Mouse (Mus musculus): ENCODE data around the gene Ccdc96. TPM values are rescaled to one million over a fixed set of nuclear protein-coding genes. Genes with fewer than 3 reads are reported as not detected.

The Ccdc96 gene
- polyA plus RNA-seq, 1 experiment = 0.07 TPM

DNA sequence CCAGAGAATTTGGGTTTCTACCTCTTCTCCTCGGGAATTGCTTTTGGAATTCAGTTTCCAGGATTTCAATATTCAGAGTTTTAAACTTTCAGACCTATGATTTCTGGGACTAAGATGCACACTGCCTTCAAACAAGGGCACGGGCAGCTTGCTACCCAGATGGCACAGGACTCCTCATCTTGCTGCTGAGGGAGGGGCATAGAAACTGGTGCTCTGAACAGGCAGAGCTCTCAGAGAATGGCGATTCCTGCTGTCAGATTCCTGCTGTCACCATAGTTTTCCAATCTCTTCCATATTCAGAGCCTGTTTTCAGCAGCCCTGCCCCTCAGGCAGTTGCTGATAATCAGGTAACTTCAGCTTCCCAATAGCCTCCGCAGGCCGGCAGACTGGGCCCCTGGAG is 31.2 kb downstream of the Ccdc96 start:
- no peak overlapping the region for H3K27ac ChIP-seq (ENCODE audit: control insufficient read depth, insufficient read depth, low read length)
- peaks cover 14% of the 10 kb centered on the region for H3K4me1 ChIP-seq (replicated peaks; ENCODE audit: control insufficient read depth, insufficient read depth, low read length)
- peaks cover 41% of the 10 kb centered on the region for H3K36me3 ChIP-seq (ENCODE audit: control insufficient read depth, insufficient read depth, low read length)
- no peaks in the 10 kb centered on the region for H3K27me3 ChIP-seq (ENCODE audit: control insufficient read depth, insufficient read depth, low read length)
- no peak for TF ChIP-seq POLR2A (IDR thresholded peaks at IDR 0.05; ENCODE audit: control insufficient read depth, extremely low read depth, insufficient read depth, low read length, poor library complexity)
- TF ChIP-seq CTCF (IDR thresholded peaks at IDR 0.05; ENCODE audit: borderline replicate concordance, control insufficient read depth, extremely low read depth, insufficient read depth, low read length, poor library complexity) = no peak
- 96% methylated on average over 5 of the region's 5 CpGs for WGBS
- DNase-seq = no peak
- no peak overlapping the region for H3K4me3 ChIP-seq (ENCODE audit: control insufficient read depth, insufficient read depth, low read length)

DNA sequence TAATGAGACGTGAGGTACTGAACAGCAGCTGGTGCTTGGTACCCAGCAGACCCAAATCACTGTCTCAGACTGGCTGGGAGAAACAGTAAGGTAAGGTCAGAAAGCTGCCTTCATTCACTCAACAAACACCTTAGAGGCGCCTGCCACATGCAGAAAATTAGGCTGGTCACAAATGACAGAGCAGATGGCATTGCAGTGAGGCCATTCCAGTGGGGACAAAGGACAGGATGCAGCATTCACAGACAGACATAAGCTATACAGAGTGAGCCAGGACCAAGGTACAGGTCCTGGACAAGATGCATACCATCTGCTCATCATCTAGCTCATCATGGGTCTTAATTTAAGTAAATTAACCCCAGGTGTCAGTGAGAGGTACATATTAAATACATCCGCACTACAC is 33.2 kb downstream of the Ccdc96 start:
- WGBS = 97% methylated on average over 3 of the region's 3 CpGs
- no peak overlapping the region for H3K27ac ChIP-seq (ENCODE audit: control insufficient read depth, insufficient read depth, low read length)
- no peaks in the 10 kb centered on the region for H3K27me3 ChIP-seq (ENCODE audit: control insufficient read depth, insufficient read depth, low read length)
- peaks cover 32% of the 10 kb centered on the region for H3K36me3 ChIP-seq (ENCODE audit: control insufficient read depth, insufficient read depth, low read length)
- no peak for DNase-seq
- no peak for TF ChIP-seq POLR2A (IDR thresholded peaks at IDR 0.05; ENCODE audit: control insufficient read depth, extremely low read depth, insufficient read depth, low read length, poor library complexity)
- TF ChIP-seq CTCF (IDR thresholded peaks at IDR 0.05; ENCODE audit: borderline replicate concordance, control insufficient read depth, extremely low read depth, insufficient read depth, low read length, poor library complexity) = no peak
- H3K4me3 ChIP-seq (ENCODE audit: control insufficient read depth, insufficient read depth, low read length) = no peak overlapping the region
- peaks cover 14% of the 10 kb centered on the region for H3K4me1 ChIP-seq (replicated peaks; ENCODE audit: control insufficient read depth, insufficient read depth, low read length)

DNA sequence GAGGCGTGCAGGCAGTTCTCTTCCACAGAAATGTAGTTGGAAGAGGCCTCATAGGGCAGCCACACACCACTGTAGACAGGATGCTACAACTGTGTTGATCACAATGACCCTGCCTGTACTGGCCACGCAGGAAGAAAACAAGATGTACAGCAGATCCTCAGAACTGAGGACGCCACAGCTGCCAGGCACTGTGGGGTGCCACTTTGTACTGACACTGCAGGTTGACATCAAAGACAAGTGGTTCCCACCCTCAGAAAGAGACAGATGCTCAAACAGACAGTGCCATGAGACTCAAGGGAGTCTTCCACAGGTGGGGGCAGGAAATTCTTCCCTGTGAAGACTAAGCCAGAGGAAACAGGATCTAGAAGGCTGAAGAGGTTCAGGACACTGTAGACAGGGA is 35.4 kb downstream of the Ccdc96 start:
- H3K27me3 ChIP-seq (ENCODE audit: control insufficient read depth, insufficient read depth, low read length) = no peaks in the 10 kb centered on the region
- H3K4me1 ChIP-seq (replicated peaks; ENCODE audit: control insufficient read depth, insufficient read depth, low read length) = peaks cover 16% of the 10 kb centered on the region
- 29% methylated on average over 3 of the region's 3 CpGs for WGBS
- DNase-seq = peak; percentile 25
- no peak overlapping the region for H3K27ac ChIP-seq (ENCODE audit: control insufficient read depth, insufficient read depth, low read length)
- no peak overlapping the region for H3K4me3 ChIP-seq (ENCODE audit: control insufficient read depth, insufficient read depth, low read length)
- H3K36me3 ChIP-seq (ENCODE audit: control insufficient read depth, insufficient read depth, low read length) = peaks cover 17% of the 10 kb centered on the region; the same call in 1 of the 2 replicates
- TF ChIP-seq CTCF (IDR thresholded peaks at IDR 0.05; ENCODE audit: borderline replicate concordance, control insufficient read depth, extremely low read depth, insufficient read depth, low read length, poor library complexity) = no peak
- no peak for TF ChIP-seq POLR2A (IDR thresholded peaks at IDR 0.05; ENCODE audit: control insufficient read depth, extremely low read depth, insufficient read depth, low read length, poor library complexity)

DNA sequence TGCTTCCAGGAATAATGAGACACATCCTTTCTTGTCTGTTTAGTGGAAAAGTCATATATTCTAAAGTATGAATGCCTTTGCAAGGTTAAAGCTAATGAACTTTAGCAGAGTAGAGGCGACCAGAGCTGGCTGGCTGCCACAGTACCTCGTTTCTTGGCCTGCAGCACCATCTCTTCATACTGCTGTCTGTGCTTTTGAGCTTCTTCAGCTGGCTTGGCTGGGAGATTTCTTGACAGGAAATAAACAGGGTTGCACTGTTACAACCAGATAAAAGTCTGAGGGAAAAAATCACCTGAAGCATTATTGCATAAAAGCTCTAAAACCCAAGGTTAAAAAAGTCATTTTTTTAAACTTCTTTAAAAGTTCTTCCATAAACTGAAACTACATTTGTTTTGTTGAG is 38.4 kb downstream of the Ccdc96 start:
- TF ChIP-seq POLR2A (IDR thresholded peaks at IDR 0.05; ENCODE audit: control insufficient read depth, extremely low read depth, insufficient read depth, low read length, poor library complexity) (no peak), CTCF (IDR thresholded peaks at IDR 0.05; ENCODE audit: borderline replicate concordance, control insufficient read depth, extremely low read depth, insufficient read depth, low read length, poor library complexity) (no peak)
- no peak for DNase-seq
- Histone ChIP-seq H3K4me3 (ENCODE audit: control insufficient read depth, insufficient read depth, low read length) (no peak overlapping the region), H3K36me3 (ENCODE audit: control insufficient read depth, insufficient read depth, low read length) (peaks cover 13% of the 10 kb centered on the region; the same call in 1 of the 2 replicates), H3K27me3 (ENCODE audit: control insufficient read depth, insufficient read depth, low read length) (no peaks in the 10 kb centered on the region), H3K27ac (ENCODE audit: control insufficient read depth, insufficient read depth, low read length) (no peak overlapping the region), H3K4me1 (replicated peaks; ENCODE audit: control insufficient read depth, insufficient read depth, low read length) (peaks cover 16% of the 10 kb centered on the region)
- 71% methylated on average over 2 of the region's 2 CpGs for WGBS

DNA sequence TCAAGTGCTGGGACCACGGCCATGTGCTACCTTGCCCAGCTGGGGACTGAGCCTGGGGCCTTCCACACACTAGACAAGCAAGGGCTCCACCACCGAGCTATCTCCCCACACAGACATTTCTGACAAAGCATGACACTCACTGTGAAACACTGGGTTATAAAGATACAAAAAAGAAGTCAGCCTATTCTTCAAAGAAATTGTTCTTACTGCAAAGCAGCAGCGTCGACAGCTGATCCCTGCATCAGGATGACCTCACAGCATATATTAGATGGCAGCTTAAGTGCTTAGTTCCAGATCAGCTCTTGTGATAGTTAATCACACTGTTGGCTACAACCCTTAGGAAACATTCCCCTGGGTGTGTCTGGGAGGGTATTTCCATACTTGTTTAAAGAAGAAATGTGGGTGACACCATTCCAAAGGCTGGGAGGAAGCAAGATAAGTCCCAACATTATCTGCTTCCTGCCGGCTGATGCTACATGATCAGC is 38.9 kb downstream of the Ccdc96 start:
- H3K36me3 ChIP-seq (ENCODE audit: control insufficient read depth, insufficient read depth, low read length) = peaks cover 10% of the 10 kb centered on the region; the same call in 1 of the 2 replicates
- DNase-seq = no peak
- 92% methylated on average over 5 of the region's 5 CpGs for WGBS
- no peaks in the 10 kb centered on the region for H3K27me3 ChIP-seq (ENCODE audit: control insufficient read depth, insufficient read depth, low read length)
- TF ChIP-seq POLR2A (IDR thresholded peaks at IDR 0.05; ENCODE audit: control insufficient read depth, extremely low read depth, insufficient read depth, low read length, poor library complexity) (no peak), CTCF (IDR thresholded peaks at IDR 0.05; ENCODE audit: borderline replicate concordance, control insufficient read depth, extremely low read depth, insufficient read depth, low read length, poor library complexity) (no peak)
- H3K4me3 ChIP-seq (ENCODE audit: control insufficient read depth, insufficient read depth, low read length) = no peak overlapping the region
- peaks cover 16% of the 10 kb centered on the region for H3K4me1 ChIP-seq (replicated peaks; ENCODE audit: control insufficient read depth, insufficient read depth, low read length)
- H3K27ac ChIP-seq (ENCODE audit: control insufficient read depth, insufficient read depth, low read length) = no peak overlapping the region

DNA sequence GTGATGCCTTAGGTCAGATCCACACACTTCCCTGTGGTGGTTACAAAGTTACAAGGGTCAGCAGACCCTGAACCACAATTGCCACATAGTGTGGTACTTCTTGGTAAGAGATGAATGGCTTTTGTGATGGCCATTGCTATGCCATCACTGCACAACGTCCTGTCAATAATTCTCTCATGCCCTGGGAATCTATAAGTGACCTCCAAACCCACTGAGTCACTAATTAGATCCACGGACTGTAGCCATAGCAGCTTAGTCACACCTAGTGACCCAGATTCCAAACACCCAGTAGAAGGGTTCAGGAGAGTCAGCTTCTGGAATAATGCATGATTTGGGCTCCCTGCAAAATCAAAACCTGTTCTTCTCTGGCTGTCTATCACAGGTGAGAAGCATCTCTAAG is 40.8 kb downstream of the Ccdc96 start:
- DNase-seq = no peak
- Histone ChIP-seq H3K27me3 (ENCODE audit: control insufficient read depth, insufficient read depth, low read length) (no peaks in the 10 kb centered on the region), H3K4me1 (replicated peaks; ENCODE audit: control insufficient read depth, insufficient read depth, low read length) (peaks cover 15% of the 10 kb centered on the region), H3K4me3 (ENCODE audit: control insufficient read depth, insufficient read depth, low read length) (no peak overlapping the region), H3K27ac (ENCODE audit: control insufficient read depth, insufficient read depth, low read length) (no peak overlapping the region), H3K36me3 (ENCODE audit: control insufficient read depth, insufficient read depth, low read length) (no peaks in the 10 kb centered on the region)
- 88% methylated on average over 2 of the region's 2 CpGs for WGBS
- TF ChIP-seq POLR2A (IDR thresholded peaks at IDR 0.05; ENCODE audit: control insufficient read depth, extremely low read depth, insufficient read depth, low read length, poor library complexity) (no peak), CTCF (IDR thresholded peaks at IDR 0.05; ENCODE audit: borderline replicate concordance, control insufficient read depth, extremely low read depth, insufficient read depth, low read length, poor library complexity) (no peak)

DNA sequence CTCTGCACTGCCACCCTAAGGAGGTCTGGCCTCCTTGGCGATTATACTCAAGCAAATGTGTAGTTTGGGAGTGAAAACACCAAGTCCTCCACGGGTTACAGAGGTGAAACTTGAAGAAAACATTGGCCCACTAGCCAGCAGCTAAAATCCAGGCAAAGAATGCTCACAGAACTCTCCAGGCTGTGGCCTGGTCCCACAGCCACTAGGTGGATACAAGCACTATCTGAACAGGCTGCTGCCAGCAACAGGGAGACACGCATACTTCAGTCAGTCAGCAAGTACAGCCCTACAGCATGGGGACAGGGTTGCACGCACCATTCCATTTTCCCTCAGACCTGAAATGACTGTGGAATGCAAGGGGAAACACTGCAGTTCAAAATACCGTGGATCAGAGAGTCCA is 41.9 kb downstream of the Ccdc96 start:
- Histone ChIP-seq H3K4me1 (replicated peaks; ENCODE audit: control insufficient read depth, insufficient read depth, low read length) (peaks cover 15% of the 10 kb centered on the region), H3K27me3 (ENCODE audit: control insufficient read depth, insufficient read depth, low read length) (no peaks in the 10 kb centered on the region), H3K27ac (ENCODE audit: control insufficient read depth, insufficient read depth, low read length) (no peak overlapping the region), H3K4me3 (ENCODE audit: control insufficient read depth, insufficient read depth, low read length) (no peak overlapping the region), H3K36me3 (ENCODE audit: control insufficient read depth, insufficient read depth, low read length) (no peaks in the 10 kb centered on the region)
- WGBS = 93% methylated on average over 5 of the region's 5 CpGs
- no peak for TF ChIP-seq CTCF (IDR thresholded peaks at IDR 0.05; ENCODE audit: borderline replicate concordance, control insufficient read depth, extremely low read depth, insufficient read depth, low read length, poor library complexity)
- no peak for TF ChIP-seq POLR2A (IDR thresholded peaks at IDR 0.05; ENCODE audit: control insufficient read depth, extremely low read depth, insufficient read depth, low read length, poor library complexity)
- DNase-seq = no peak

Data from thymus, adult 2 months (tissue).